Mouse (Mus musculus) stomach, embryonic 14.5 days (tissue): ENCODE measurements at regions not wholly inside any gene's neighbourhood (a gene's known extent, or its start where the extent isn't known, plus 50 kb on each side); places are given as distances from the start of the nearest gene placed in this dataset.

Source experiments
- ATAC-seq: fragments of 200-750 bp; cut with Nextera tagmentation; 2 replicates; pipeline ENCODE4 v1.8.0; 2017; ENCODE audit warnings: low read depth, moderate TSS enrichment; ENCODE audit not compliant: insufficient number of reproducible peaks, insufficient read depth, low FRiP score
- H3K27ac ChIP-seq: fragments of 300-500 bp; sonication (generic); 2 replicates; pipeline ENCODE4 v1.5.1; 2014; ENCODE audit warnings: mild to moderate bottlenecking, low read length, moderate library complexity, mixed read lengths
- H3K27me3 ChIP-seq: fragments of 300-500 bp; sonication (generic); 2 replicates; pipeline ENCODE4 v1.6.1; 2014; ENCODE audit warnings: low read length, control low read depth, mixed read lengths; ENCODE audit not compliant: control insufficient read depth, insufficient read depth
- H3K36me3 ChIP-seq: fragments of 300-500 bp; sonication (generic); 2 replicates; pipeline ENCODE4 v1.6.1; 2014; ENCODE audit warnings: mild to moderate bottlenecking, control low read depth, low read length, moderate library complexity, mixed read lengths; ENCODE audit not compliant: control insufficient read depth, insufficient read depth
- H3K4me1 ChIP-seq: fragments of 300-500 bp; sonication (generic); 2 replicates; pipeline ENCODE4 v1.6.1; 2014; ENCODE audit warnings: low read length, control low read depth, mixed read lengths; ENCODE audit not compliant: control insufficient read depth, insufficient read depth
- H3K4me2 ChIP-seq: fragments of 300-500 bp; sonication (generic); replicated peaks from 2 replicates; pipeline ENCODE4 v1.6.1; 2014; ENCODE audit warnings: low read depth, low read length, control low read depth
- H3K4me3 ChIP-seq: fragments of 300-500 bp; sonication (generic); 2 replicates; pipeline ENCODE4 v1.5.1; 2014; ENCODE audit warnings: low read depth, low read length, control low read depth
- H3K9ac ChIP-seq: fragments of 300-500 bp; sonication (generic); replicated peaks from 2 replicates; pipeline ENCODE4 v1.6.1; 2014; ENCODE audit warnings: low read depth, mild to moderate bottlenecking, control low read depth, low read length, moderate library complexity, mixed read lengths
- H3K9me3 ChIP-seq: fragments of 300-500 bp; sonication (generic); 2 replicates; pipeline ENCODE4 v1.6.1; 2016; ENCODE audit warnings: low read depth, low read length, control low read depth; ENCODE audit not compliant: control insufficient read depth
- WGBS: fragments of 180-500 bp; shearing (Covaris S2); extraction: QIAGEN DNeasy Blood & Tissue Kit; methylation state at CpG from one replicate; pipeline ENCODE4 v1.1.7; 2014; 5-methylcytosine and 5-hydroxymethylcytosine counted together

DNA sequence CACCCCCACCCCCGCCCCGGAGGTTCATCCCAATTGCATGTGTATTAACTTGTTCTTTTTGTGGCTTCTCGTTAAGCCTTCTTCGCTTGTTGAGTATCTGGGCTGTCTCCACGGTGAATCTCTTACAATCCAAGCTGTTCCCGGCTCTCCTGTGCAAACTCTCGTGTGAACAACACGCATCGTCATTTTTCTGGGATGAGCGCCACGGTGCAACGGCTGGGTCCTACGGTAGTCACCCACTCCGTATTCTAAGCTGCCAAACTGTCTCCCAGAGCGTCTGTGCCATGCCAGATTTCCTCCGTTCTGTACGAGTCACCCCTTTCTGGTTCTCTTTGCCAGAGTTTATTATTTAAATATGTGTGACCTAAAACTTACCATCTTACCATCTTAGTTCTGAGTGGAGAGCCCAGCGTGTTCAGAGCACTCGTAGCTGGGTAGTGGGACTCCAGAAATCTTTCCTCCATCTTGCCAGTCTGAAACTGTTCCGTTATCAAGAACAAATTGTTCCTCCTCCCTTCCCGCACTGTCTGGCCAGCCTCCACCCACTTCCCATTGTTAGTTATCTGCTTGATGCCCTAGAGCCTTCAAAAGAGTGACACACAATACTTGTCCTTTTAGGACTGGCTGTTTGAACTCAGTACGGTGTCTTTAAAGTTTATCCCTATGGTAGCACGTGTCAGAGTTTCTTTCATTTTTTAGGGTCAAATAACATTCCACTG lies 87.9 kb upstream of the Trpm1 start:
- Histone ChIP-seq H3K27ac (no peak overlapping the region), H3K9ac (no peak overlapping the region), H3K4me1 (no peaks in the 10 kb centered on the region), H3K27me3 (no peaks in the 10 kb centered on the region), H3K36me3 (no peaks in the 10 kb centered on the region), H3K9me3 (no peaks in the 10 kb centered on the region), H3K4me2 (no peak overlapping the region), H3K4me3 (no peak overlapping the region)
- ATAC-seq: no peak
- WGBS: 86% methylated on average over 23 of the region's 23 CpGs

DNA sequence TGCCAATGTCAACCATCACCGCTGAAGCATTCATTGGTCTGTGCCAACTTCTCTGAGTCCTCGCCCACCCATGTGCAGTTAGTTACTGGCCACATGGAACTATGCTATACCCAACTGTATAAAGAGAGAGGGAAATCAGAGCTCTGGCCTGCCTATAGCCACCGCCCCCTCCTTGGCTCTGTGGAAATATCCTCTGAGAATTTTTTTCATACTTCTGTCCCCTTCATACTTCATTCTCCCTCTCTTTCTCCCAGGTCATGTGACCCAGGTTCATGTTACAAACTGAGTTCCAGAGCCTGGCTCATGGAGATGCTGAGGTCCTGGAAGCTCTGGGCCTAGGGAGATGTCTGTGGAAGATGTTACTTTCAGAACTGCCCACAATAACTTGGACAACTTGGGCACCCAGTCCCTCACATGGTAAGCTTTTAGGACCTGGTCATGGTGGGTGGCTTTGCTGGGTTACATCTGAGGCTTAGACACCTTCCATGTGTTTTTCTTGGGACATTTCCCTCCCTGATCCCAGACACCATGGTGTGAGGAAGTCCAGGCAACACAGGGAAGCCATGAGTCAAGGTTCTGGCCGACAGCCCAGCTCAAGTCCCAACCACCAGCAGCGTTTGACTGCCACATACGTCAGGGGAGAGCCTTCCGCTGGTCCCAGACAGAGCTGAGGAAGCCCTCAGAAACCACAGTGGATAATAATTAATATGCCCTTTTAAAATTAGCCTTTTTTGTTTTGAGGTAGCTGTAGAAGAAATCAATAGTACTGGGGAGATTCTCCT lies 89.0 kb upstream of the Trpm1 start:
- WGBS: 65% methylated on average over 7 of the region's 7 CpGs
- Histone ChIP-seq H3K4me3 (no peak overlapping the region), H3K27ac (no peak overlapping the region), H3K36me3 (no peaks in the 10 kb centered on the region), H3K9me3 (no peaks in the 10 kb centered on the region), H3K27me3 (no peaks in the 10 kb centered on the region), H3K4me2 (no peak overlapping the region), H3K4me1 (no peaks in the 10 kb centered on the region), H3K9ac (no peak overlapping the region)
- no peak for ATAC-seq

DNA sequence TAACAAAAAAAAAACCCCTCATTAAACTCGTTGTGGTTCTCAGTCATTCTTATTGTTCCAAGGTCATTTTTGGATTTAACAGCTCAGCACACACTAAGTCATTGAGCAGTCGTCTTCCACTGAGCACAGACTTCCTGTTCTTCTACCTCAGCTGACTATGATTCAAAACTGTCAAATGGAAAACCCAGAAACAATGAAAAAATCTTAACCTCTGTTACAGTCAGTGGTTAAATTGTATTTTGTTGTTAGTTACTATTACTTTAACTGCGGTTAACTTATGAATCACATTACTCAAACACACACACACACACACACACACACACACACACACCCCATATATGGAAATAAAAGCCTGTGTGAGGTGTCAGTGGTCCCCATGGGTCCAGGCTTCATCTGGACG lies 92.5 kb upstream of the Trpm1 start:
- H3K4me1 ChIP-seq: no peaks in the 10 kb centered on the region
- no peaks in the 10 kb centered on the region for H3K27me3 ChIP-seq
- no peak overlapping the region for H3K27ac ChIP-seq
- 68% methylated on average over 4 of the region's 4 CpGs for WGBS
- no peak for ATAC-seq
- H3K36me3 ChIP-seq: no peaks in the 10 kb centered on the region
- H3K4me2 ChIP-seq: no peak overlapping the region
- no peaks in the 10 kb centered on the region for H3K9me3 ChIP-seq
- no peak overlapping the region for H3K4me3 ChIP-seq
- no peak overlapping the region for H3K9ac ChIP-seq

DNA sequence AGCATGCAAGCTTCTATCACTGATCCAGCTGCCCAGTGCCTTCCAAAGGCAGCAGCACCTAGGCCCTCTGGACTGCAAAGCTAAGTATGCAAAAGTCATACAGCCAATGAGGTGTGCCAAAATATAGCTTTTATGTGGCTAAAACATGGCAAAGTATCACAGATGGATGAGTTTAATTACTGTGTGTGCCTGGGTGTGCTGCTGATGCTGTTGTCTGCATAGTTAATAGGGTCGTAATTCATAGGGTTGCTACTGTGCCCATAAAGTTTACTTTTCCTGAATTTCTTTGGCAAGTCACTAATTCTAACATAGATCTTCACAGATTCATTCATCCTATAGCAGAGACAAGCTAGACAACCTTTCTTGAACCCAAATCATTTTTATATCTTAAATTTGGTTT lies 93.1 kb upstream of the Trpm1 start:
- H3K4me2 ChIP-seq: no peak overlapping the region
- H3K36me3 ChIP-seq: no peaks in the 10 kb centered on the region
- H3K27ac ChIP-seq: no peak overlapping the region
- WGBS: 92% methylated on average over 1 of the region's 1 CpGs
- no peak overlapping the region for H3K4me3 ChIP-seq
- no peaks in the 10 kb centered on the region for H3K4me1 ChIP-seq
- H3K27me3 ChIP-seq: no peaks in the 10 kb centered on the region
- no peak for ATAC-seq
- no peak overlapping the region for H3K9ac ChIP-seq
- no peaks in the 10 kb centered on the region for H3K9me3 ChIP-seq

DNA sequence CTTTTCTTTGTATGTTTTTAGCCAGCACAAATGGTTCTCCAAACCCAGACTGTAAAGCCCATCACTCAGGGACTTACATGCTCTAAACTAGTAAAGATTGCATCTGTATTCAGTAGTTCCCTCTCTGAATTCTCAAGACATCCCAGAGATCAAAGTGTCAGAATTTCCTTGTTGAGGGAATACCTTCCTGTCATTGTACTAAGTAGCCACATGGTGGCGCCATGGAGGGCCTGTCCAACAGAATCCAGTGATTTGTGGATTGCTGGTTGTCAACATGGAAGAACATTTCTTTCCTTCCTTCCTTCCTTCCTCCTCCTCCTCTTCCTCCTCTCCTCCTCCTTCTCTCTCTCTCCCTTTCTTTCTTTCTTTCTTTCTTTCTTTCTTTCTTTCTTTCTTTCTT lies 93.6 kb upstream of the Trpm1 start:
- 0% methylated on average over 1 of the region's 1 CpGs for WGBS
- Histone ChIP-seq H3K27ac (no peak overlapping the region), H3K4me1 (no peaks in the 10 kb centered on the region), H3K4me3 (no peak overlapping the region), H3K27me3 (no peaks in the 10 kb centered on the region), H3K9ac (no peak overlapping the region), H3K4me2 (no peak overlapping the region), H3K9me3 (no peaks in the 10 kb centered on the region), H3K36me3 (no peaks in the 10 kb centered on the region)
- ATAC-seq: no peak

DNA sequence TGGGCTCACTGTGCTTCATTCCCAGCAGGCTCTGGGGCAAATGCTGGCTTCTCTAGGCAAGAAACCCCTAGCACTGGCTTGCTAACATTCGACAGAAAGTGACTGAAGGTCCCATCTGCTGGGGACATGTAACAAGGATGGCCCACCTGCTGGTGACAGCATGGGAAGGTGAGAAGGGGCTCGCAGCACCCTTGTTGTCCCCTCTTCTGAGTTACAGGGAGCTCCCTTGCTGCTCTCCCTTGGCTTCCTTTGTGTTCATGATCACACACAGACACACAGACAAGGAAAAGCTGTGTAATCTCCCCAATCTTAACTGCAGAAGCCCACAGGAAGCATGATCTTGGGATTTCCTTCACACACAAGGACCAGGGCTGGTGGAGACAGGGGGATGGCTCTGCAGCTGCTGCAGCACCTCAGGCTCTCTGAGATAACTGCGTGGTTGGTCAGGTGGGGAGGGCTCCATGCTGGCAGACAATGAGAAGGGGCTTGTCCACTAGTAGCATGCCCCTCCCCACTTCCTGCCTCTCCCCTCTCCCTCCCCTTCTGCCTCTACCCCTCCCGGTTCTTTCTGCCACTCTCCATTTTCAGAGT lies 95.3 kb upstream of the Trpm1 start:
- WGBS: 17% methylated on average over 4 of the region's 4 CpGs

DNA sequence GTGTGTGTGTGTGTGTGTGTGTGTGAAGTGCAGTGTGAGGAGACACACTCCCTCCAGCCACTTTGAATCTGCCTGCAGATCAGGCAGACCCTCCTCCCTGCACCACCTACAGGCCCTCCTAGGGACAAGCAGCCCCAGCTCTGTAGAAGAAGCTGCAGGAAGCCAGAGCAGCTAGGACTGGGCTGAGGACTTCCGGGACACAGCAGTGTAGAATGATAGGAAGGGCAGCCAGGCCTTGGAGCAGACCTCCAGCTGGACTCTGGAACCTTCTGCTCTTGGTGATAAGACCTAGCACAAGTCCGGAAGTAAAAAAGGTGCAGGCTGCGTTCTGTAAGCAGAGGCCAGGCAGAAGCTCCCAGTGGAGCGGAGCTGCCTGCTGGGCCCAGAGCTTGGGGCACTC lies 95.8 kb upstream of the Trpm1 start:
- ATAC-seq: 0 out of 2 replicates have a peak, but pooled peaks have one; percentile 82
- H3K27ac ChIP-seq: no peak overlapping the region
- no peaks in the 10 kb centered on the region for H3K36me3 ChIP-seq
- no peak overlapping the region for H3K4me2 ChIP-seq
- no peaks in the 10 kb centered on the region for H3K9me3 ChIP-seq
- WGBS: 56% methylated on average over 4 of the region's 4 CpGs
- no peaks in the 10 kb centered on the region for H3K27me3 ChIP-seq
- H3K4me3 ChIP-seq: no peak overlapping the region
- no peak overlapping the region for H3K9ac ChIP-seq
- H3K4me1 ChIP-seq: no peaks in the 10 kb centered on the region

More for the DNA sequence above, 95.3 kb upstream of the Trpm1 start:
- no peak overlapping the region for H3K4me3 ChIP-seq
- no peaks in the 10 kb centered on the region for H3K36me3 ChIP-seq
- ATAC-seq: no peak
- no peak overlapping the region for H3K9ac ChIP-seq
- H3K27me3 ChIP-seq: no peaks in the 10 kb centered on the region
- H3K4me1 ChIP-seq: no peaks in the 10 kb centered on the region
- no peak overlapping the region for H3K4me2 ChIP-seq
- H3K9me3 ChIP-seq: no peaks in the 10 kb centered on the region
- no peak overlapping the region for H3K27ac ChIP-seq

DNA sequence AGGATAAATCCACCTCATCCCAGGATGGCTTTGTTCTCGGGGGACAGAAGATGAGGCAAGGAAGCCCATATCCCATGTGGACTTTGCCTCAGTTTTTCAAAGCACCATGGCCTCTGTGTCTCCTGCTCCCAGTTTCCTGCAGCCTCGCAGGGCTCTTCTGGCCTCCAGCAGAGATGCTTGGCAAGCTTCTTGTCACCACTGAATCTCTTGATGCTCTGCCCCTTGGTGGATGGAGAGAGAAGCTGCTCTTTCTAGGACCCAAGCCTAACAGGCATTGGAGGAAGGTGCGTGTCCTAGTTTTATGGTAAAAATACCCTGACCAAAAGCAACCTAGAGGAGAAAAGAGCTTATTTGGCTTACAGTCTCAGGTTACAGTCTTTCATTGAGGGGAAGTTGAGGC lies 97.1 kb upstream of the Trpm1 start:
- H3K27me3 ChIP-seq: no peaks in the 10 kb centered on the region
- no peak overlapping the region for H3K4me3 ChIP-seq
- no peak overlapping the region for H3K4me2 ChIP-seq
- 79% methylated on average over 3 of the region's 3 CpGs for WGBS
- no peak overlapping the region for H3K27ac ChIP-seq
- no peak overlapping the region for H3K9ac ChIP-seq
- ATAC-seq: no peak
- no peaks in the 10 kb centered on the region for H3K4me1 ChIP-seq
- no peaks in the 10 kb centered on the region for H3K9me3 ChIP-seq
- no peaks in the 10 kb centered on the region for H3K36me3 ChIP-seq
